Mouse (Mus musculus): ENCODE measurements around the gene Ano6. TPM values are rescaled to one million over a fixed set of nuclear protein-coding genes. Genes with fewer than 3 reads are reported as not detected.

Gene Ano6
- polyA plus RNA-seq, 1 experiment = 22.8 TPM

DNA sequence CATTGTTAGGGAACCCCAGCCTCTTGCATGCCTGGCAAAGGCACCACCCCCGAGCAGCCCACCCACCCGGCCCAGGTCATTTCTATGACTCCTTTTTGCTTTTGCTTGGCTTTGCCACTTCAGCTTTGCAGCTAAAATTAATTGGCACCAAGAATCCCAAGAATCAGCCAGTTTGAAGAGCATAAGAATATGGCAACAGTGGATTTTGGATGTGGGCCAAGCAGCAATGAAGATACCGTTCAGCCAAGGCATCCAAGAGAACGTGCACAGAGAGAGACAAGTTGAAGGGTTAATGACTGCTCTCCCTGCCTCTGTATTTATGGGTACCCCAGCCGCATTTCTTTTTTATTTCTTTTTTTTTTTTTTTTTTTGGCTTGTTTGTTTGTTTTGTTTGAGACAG is 5.4 kb downstream of the Ano6 start:
- DNase-seq (ENCODE audit: low read depth in 1 of 2, low spot score in 2 of 2) = no peak
- no peaks in the 10 kb centered on the region for H3K27me3 ChIP-seq (ENCODE audit: control insufficient read depth, insufficient read depth, low read length)
- WGBS = 82% methylated on average over 5 of the region's 5 CpGs
- H3K4me3 ChIP-seq (ENCODE audit: extremely low read depth, insufficient read depth, insufficient read length) = no peak overlapping the region
- 0 out of 2 replicates have a peak, but pooled peaks cover 2% of the 10 kb centered on the region for H3K36me3 ChIP-seq (ENCODE audit: control insufficient read depth, insufficient read depth, low read length)
- no peak overlapping the region for H3K27ac ChIP-seq (ENCODE audit: insufficient read depth, low read length)
- TF ChIP-seq CTCF (IDR thresholded peaks at IDR 0.05; ENCODE audit: extremely low read depth, insufficient read depth, insufficient read length, insufficient replicate concordance) (no peak), POLR2A (IDR thresholded peaks at IDR 0.05; ENCODE audit: low read depth, low read length) (no peak)
- H3K4me1 ChIP-seq (ENCODE audit: control insufficient read depth, insufficient read depth, insufficient read length) = peaks cover 20% of the 10 kb centered on the region

DNA sequence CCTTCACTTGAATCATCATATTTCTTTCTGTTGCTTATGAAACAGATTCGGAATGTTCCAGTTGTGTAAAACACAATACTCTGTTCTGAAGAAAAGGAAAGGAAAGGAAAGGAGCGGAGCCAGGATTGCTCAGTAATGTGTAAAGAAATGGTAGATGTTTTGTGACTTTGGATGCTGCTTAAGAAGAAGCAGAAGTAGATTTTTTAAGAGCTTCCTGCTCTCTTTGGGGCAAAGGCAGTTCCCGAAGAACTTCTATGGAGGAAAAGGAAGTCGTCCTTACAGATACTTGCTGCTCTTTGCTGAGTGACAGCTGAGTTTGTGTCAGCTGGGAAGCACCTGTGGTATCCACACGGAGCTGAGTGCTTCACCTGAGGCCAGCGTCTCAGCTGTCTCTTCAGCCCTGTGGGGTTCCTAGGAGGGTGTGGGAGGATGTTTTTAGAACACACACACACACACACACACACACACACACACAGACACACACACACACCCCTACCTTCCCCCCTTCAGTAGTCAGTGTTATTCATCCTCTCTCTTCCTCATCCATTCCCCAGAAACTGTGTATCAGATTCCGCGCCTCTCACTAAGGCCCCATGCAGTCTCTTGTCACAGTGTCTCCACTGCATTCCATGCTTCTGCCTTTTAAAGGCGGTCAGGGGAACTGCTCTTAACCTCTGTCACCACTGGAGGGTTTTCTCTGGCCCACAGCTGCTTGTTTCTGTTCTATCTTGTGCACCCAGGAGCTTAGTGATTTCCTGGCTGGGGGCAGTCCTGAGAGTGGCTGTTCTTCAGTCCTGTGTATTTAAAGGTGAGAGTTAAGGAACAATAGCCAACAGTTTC is 6.7 kb downstream of the Ano6 start:
- peak in 1 of 2 experiments; percentile 26 for DNase-seq (ENCODE audit: low read depth in 1 of 2, low spot score in 2 of 2)
- WGBS = 39% methylated on average over 9 of the region's 9 CpGs
- Histone ChIP-seq H3K4me1 (ENCODE audit: control insufficient read depth, insufficient read depth, insufficient read length) (peaks cover 20% of the 10 kb centered on the region), H3K4me3 (ENCODE audit: extremely low read depth, insufficient read depth, insufficient read length) (no peak overlapping the region), H3K36me3 (ENCODE audit: control insufficient read depth, insufficient read depth, low read length) (0 out of 2 replicates have a peak, but pooled peaks cover 2% of the 10 kb centered on the region), H3K27ac (ENCODE audit: insufficient read depth, low read length) (peak overlapping the region; percentile 64), H3K27me3 (ENCODE audit: control insufficient read depth, insufficient read depth, low read length) (no peaks in the 10 kb centered on the region)
- TF ChIP-seq CTCF (IDR thresholded peaks at IDR 0.05; ENCODE audit: extremely low read depth, insufficient read depth, insufficient read length, insufficient replicate concordance) (no peak), POLR2A (IDR thresholded peaks at IDR 0.05; ENCODE audit: low read depth, low read length) (no peak)

DNA sequence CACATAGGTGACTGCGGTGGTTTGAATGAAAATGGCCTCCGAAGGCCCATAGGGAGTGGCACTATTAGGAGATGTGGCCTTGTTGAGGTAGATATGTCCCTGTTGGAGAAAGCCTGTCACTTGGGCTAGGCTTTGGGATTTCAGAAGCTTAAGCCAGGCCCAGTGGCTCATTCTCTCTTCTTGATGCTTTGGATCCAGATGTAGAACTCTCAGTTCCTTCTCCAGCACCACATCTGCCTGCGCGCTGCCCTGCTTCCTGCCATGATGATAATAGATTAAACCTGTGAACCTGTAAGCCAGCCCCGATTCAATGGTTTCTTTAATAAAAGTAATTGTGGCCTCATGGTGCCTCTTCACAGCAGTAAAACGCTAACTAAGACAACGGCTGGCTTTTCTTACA is 7.6 kb downstream of the Ano6 start:
- Histone ChIP-seq H3K36me3 (ENCODE audit: control insufficient read depth, insufficient read depth, low read length) (0 out of 2 replicates have a peak, but pooled peaks cover 2% of the 10 kb centered on the region), H3K4me3 (ENCODE audit: extremely low read depth, insufficient read depth, insufficient read length) (no peak overlapping the region), H3K4me1 (ENCODE audit: control insufficient read depth, insufficient read depth, insufficient read length) (peaks cover 23% of the 10 kb centered on the region), H3K27me3 (ENCODE audit: control insufficient read depth, insufficient read depth, low read length) (no peaks in the 10 kb centered on the region), H3K27ac (ENCODE audit: insufficient read depth, low read length) (no peak overlapping the region; the same call in 1 of the 2 replicates)
- 86% methylated on average over 7 of the region's 7 CpGs for WGBS
- TF ChIP-seq POLR2A (IDR thresholded peaks at IDR 0.05; ENCODE audit: low read depth, low read length) = no peak
- TF ChIP-seq CTCF (IDR thresholded peaks at IDR 0.05; ENCODE audit: extremely low read depth, insufficient read depth, insufficient read length, insufficient replicate concordance) = no peak
- no peak for DNase-seq (ENCODE audit: low read depth in 1 of 2, low spot score in 2 of 2)

DNA sequence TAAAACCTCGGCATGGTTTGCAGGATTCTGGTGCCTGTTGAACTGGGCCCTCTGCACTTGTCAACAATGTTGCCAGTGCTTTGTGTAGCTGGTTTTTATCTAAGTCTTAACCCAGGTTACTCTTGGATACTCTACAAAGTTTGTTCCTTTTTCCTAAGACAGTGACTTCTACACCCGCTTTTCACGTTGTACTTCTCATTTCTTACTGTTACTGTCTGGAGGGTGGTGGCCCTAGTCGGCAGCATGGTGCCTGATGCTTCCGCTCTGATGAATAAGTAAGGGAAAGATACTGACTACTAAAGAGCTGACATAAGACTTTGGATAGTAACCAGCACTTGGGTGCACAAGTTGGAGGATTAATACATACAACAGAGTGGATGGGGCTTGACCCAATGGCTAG is 9.0 kb downstream of the Ano6 start:
- DNase-seq (ENCODE audit: low read depth in 1 of 2, low spot score in 2 of 2) = no peak
- TF ChIP-seq POLR2A (IDR thresholded peaks at IDR 0.05; ENCODE audit: low read depth, low read length) (no peak), CTCF (IDR thresholded peaks at IDR 0.05; ENCODE audit: extremely low read depth, insufficient read depth, insufficient read length, insufficient replicate concordance) (no peak)
- 86% methylated on average over 5 of the region's 5 CpGs for WGBS
- Histone ChIP-seq H3K27ac (ENCODE audit: insufficient read depth, low read length) (no peak overlapping the region), H3K4me3 (ENCODE audit: extremely low read depth, insufficient read depth, insufficient read length) (no peak overlapping the region), H3K27me3 (ENCODE audit: control insufficient read depth, insufficient read depth, low read length) (no peaks in the 10 kb centered on the region), H3K36me3 (ENCODE audit: control insufficient read depth, insufficient read depth, low read length) (0 out of 2 replicates have a peak, but pooled peaks cover 2% of the 10 kb centered on the region), H3K4me1 (ENCODE audit: control insufficient read depth, insufficient read depth, insufficient read length) (peaks cover 21% of the 10 kb centered on the region)

DNA sequence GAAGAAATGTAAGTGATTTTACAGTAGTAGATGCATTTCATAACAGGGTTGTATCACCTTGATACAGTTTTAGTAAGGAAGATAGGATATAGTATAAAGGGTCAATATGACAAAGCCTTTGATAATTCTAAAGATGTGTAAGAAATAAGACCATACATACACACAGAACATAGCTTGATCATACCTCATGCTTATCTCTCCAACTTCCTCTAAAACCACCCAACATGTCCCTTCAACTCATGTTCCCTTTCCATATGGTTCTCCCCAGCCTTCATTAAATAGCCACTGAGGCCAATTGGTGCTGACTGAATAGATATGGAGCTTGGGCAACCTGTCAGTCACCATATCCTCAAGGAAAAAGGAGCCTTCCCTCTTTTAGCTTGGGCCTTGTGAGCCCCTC is 9.4 kb downstream of the Ano6 start:
- peaks cover 19% of the 10 kb centered on the region for H3K4me1 ChIP-seq (ENCODE audit: control insufficient read depth, insufficient read depth, insufficient read length)
- no peak overlapping the region for H3K27ac ChIP-seq (ENCODE audit: insufficient read depth, low read length)
- H3K36me3 ChIP-seq (ENCODE audit: control insufficient read depth, insufficient read depth, low read length) = 0 out of 2 replicates have a peak, but pooled peaks cover 2% of the 10 kb centered on the region
- no peak for TF ChIP-seq CTCF (IDR thresholded peaks at IDR 0.05; ENCODE audit: extremely low read depth, insufficient read depth, insufficient read length, insufficient replicate concordance)
- TF ChIP-seq POLR2A (IDR thresholded peaks at IDR 0.05; ENCODE audit: low read depth, low read length) = no peak
- H3K27me3 ChIP-seq (ENCODE audit: control insufficient read depth, insufficient read depth, low read length) = no peaks in the 10 kb centered on the region
- no peak overlapping the region for H3K4me3 ChIP-seq (ENCODE audit: extremely low read depth, insufficient read depth, insufficient read length)
- DNase-seq (ENCODE audit: low read depth in 1 of 2, low spot score in 2 of 2) = no peak

DNA sequence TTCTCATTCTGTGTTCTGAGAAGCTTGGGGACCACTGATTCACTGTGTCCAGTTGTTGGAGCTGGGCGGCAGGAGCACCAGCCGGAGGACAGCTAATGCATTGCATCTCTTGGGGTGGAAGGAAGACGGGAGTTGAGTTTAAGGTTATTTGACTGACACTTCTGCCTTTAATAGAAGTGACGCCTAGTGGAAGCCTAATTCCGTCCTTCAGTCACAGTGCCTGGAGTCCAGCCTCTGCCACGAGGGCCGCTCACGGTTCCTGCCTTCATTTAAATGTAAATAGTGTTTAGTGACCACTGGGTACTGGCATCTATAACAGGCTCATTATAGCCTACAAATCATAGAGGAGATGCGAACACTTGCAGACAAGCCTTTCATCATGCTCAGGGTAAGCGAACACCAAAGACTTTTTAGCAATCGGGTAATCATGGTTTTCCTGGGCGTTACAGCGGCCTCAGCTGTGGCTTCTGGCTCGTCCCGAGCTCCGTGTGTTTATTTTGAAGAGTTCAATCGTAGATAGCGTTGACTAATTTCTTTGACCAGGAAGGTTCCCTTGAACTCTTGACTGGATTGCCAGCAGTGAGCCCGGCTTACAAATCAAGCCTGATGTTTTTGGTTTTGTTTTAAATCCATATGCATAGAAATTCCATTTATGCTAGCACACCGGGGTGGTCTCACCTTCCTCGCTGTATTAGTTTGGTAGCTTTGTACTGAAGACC is 10.8 kb downstream of the Ano6 start:
- Histone ChIP-seq H3K4me3 (ENCODE audit: extremely low read depth, insufficient read depth, insufficient read length) (no peak overlapping the region), H3K36me3 (ENCODE audit: control insufficient read depth, insufficient read depth, low read length) (0 out of 2 replicates have a peak, but pooled peaks cover 2% of the 10 kb centered on the region), H3K4me1 (ENCODE audit: control insufficient read depth, insufficient read depth, insufficient read length) (peaks cover 19% of the 10 kb centered on the region), H3K27me3 (ENCODE audit: control insufficient read depth, insufficient read depth, low read length) (no peaks in the 10 kb centered on the region), H3K27ac (ENCODE audit: insufficient read depth, low read length) (no peak overlapping the region)
- WGBS = 92% methylated on average over 21 of the region's 21 CpGs
- no peak for TF ChIP-seq CTCF (IDR thresholded peaks at IDR 0.05; ENCODE audit: extremely low read depth, insufficient read depth, insufficient read length, insufficient replicate concordance)
- no peak for TF ChIP-seq POLR2A (IDR thresholded peaks at IDR 0.05; ENCODE audit: low read depth, low read length)
- no peak for DNase-seq (ENCODE audit: low read depth in 1 of 2, low spot score in 2 of 2)

All from spleen, adult 2 months (tissue).